Mouse (Mus musculus): ENCODE results near the gene Cacnb3. TPM values are rescaled to one million over a fixed set of nuclear protein-coding genes. Genes with fewer than 3 reads are reported as not detected.
A peak's percentile ranks its signal among the peaks of the same experiment; 100 is the strongest.

Cacnb3 gene
- polyA plus RNA-seq, 1 experiment from 2014 or later = 36.1 TPM

DNA sequence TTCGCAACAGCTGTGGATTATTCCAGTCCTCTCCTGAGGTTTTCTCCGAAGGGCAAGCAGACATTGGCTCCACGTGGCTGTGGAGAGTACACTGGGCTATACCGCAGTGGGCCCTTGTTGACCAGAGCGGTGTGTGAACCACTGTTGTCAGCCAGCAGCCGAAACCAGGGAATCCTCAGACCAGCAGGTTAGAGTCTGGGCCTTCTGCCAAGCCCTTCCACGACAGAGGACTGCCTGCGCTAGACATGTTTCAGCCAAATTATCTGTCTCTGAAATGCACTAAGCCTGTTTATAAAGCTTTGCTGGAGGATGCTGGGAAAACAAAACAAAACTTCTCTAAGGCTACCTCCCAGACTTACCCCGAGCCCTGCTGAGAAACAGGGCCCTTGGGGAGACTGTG lies 16.1 kb upstream of the Cacnb3 start:
- H3K27me3 ChIP-seq (ENCODE audit: low read depth, poor library complexity, severe bottlenecking) = peaks cover 38% of the 10 kb centered on the region
- 74% methylated on average over 9 of the region's 9 CpGs for WGBS
- H3K4me3 ChIP-seq = no peak overlapping the region
- no peaks in the 10 kb centered on the region for H3K36me3 ChIP-seq
- peaks cover 33% of the 10 kb centered on the region for H3K4me1 ChIP-seq
- no peak overlapping the region; the same call in 1 of the 2 replicates for H3K27ac ChIP-seq (replicated peaks)
- no peaks in the 10 kb centered on the region for H3K9me3 ChIP-seq (replicated peaks)
- DNase-seq (ENCODE audit: low spot score) = no peak

DNA sequence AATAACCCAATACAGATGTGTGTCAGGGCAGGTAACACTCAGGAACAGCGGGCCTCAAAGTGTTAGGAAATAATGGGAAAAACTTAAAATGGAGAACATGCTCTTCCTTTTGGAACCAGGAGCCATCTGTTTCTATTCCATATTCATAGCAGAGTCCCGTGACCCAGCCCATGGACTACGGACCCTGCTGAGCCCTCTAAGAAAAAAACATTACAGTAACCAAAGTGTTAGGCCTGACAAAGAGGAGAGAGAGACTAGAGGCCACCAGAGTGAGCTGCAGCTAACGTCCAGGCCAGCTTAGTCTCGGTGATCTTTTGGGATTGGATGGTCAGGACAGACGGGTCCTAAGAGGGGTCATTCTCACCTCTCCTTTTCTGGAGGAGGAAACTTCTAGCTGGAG lies 15.7 kb upstream of the Cacnb3 start:
- H3K27ac ChIP-seq (replicated peaks) = no peak overlapping the region
- 58% methylated on average over 6 of the region's 6 CpGs for WGBS
- H3K9me3 ChIP-seq (replicated peaks) = no peaks in the 10 kb centered on the region
- no peaks in the 10 kb centered on the region for H3K36me3 ChIP-seq
- DNase-seq (ENCODE audit: low spot score) = no peak
- peaks cover 37% of the 10 kb centered on the region for H3K27me3 ChIP-seq (ENCODE audit: low read depth, poor library complexity, severe bottlenecking)
- no peak overlapping the region for H3K4me3 ChIP-seq
- peaks cover 29% of the 10 kb centered on the region for H3K4me1 ChIP-seq

DNA sequence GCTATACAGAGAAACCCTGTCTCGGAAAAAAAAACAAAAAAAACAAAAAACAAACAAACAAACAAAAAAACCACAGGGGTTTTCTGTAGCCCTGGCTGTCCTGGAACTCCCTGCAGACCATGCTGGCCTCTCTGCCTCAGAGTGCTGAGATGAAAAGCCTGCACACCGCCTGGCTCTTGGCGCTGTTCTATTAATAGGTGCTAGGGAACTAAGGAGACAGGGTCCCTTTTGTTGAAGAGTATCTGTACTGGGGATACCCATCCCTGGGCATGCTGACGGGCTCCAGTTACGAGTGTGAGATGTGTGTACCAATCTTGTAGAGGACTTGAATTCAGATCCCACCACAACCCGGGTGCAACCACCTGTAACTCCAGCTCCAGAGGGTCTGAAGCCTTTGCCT lies 14.9 kb upstream of the Cacnb3 start:
- H3K4me1 ChIP-seq = peaks cover 25% of the 10 kb centered on the region
- no peak overlapping the region for H3K4me3 ChIP-seq
- no peaks in the 10 kb centered on the region for H3K9me3 ChIP-seq (replicated peaks)
- 69% methylated on average over 6 of the region's 6 CpGs for WGBS
- peaks cover 36% of the 10 kb centered on the region for H3K27me3 ChIP-seq (ENCODE audit: low read depth, poor library complexity, severe bottlenecking)
- no peak for DNase-seq (ENCODE audit: low spot score)
- no peak overlapping the region for H3K27ac ChIP-seq (replicated peaks)
- no peaks in the 10 kb centered on the region for H3K36me3 ChIP-seq

DNA sequence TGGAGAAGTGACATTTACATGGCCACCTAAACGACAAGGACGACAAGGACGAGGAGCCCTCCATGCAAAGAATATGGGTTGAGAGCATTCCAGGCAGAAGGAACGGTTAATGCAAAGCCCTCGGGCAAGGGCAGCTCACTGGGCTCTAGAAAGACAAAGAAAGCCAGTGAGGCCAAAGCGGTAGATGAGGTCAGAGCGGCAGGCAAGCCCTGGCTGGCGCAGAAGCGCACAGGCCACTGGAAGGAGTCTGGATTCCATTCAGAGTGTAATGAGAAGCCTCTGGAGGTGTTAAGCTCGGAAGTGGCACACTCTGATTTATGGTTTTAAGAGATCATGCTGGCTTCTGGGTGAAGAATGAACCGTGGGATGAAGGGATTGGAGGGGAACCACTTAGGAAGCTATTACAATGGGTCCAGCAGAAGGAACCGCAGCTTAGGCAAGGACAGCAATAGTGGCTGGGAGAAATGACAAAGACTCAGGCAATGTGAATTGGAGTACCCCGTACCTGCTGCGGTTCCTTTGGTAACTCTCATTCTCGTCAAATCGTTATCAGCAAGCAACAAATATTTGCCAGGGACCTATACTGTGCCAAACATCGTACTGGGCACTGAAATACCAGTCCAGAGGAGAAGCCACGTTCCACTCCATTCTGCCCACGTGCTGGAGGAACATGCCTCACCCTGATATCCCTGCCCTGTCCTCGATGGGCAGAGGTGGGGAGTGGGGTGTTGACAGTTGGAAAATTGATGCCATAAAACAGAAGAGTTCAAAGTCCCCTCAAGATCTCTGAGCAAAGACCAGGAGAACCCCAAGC lies 14.1 kb upstream of the Cacnb3 start:
- 51% methylated on average over 20 of the region's 20 CpGs for WGBS
- H3K27ac ChIP-seq (replicated peaks) = 0 out of 2 replicates have a peak overlapping the region, but pooled peaks have one; percentile 39
- no peaks in the 10 kb centered on the region for H3K9me3 ChIP-seq (replicated peaks)
- H3K4me3 ChIP-seq = peak overlapping the region; percentile 24; the same call in 1 of the 2 replicates
- H3K27me3 ChIP-seq (ENCODE audit: low read depth, poor library complexity, severe bottlenecking) = peaks cover 31% of the 10 kb centered on the region
- H3K36me3 ChIP-seq = no peaks in the 10 kb centered on the region
- H3K4me1 ChIP-seq = peaks cover 25% of the 10 kb centered on the region
- DNase-seq (ENCODE audit: low spot score) = no peak

DNA sequence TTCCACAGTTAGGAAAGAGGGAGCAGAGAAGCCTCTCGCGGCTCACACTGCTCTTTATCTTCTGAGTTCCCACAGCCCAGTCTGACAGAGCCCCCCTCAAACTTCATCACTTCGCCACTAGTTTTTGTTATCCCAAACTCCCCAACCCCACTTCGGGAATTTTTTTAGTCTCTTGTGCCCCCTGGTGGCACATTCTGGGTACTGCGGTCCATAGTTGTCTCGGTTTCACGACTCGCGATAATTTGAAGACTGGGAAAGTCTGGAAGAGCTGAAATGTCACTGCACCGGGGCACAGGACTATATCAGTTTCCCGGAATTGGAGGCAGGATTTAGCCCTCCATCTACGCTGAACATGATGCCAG lies 13.5 kb upstream of the Cacnb3 start:
- no peak overlapping the region for H3K27ac ChIP-seq (replicated peaks)
- no peaks in the 10 kb centered on the region for H3K36me3 ChIP-seq
- no peaks in the 10 kb centered on the region for H3K9me3 ChIP-seq (replicated peaks)
- peak; percentile 87 for DNase-seq (ENCODE audit: low spot score)
- peaks cover 32% of the 10 kb centered on the region for H3K27me3 ChIP-seq (ENCODE audit: low read depth, poor library complexity, severe bottlenecking)
- peak overlapping the region; percentile 24; the same call in 1 of the 2 replicates for H3K4me3 ChIP-seq
- 2% methylated on average over 12 of the region's 12 CpGs for WGBS
- peaks cover 26% of the 10 kb centered on the region for H3K4me1 ChIP-seq

DNA sequence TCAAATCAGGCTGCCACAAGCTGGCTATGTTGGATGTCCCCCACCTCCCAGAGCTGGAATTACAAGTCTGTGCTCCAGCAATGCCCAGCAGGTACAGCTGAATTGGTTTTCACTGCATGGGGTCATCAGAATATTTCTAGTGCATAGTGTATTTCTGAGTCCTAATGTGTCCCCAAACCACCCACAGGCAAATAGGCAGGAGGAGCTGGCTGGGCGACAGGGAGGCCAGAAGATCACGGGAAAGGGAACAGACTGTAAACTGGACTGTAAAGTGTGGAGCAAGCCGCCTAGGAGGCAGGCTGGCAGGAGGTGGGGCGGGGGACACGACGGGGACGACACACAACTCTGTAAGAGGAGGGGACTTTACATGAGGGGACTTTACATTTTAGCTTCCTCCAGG lies 8.4 kb upstream of the Cacnb3 start:
- Histone ChIP-seq H3K4me3 (no peak overlapping the region), H3K36me3 (no peaks in the 10 kb centered on the region), H3K4me1 (peaks cover 27% of the 10 kb centered on the region), H3K9me3 (replicated peaks) (no peaks in the 10 kb centered on the region), H3K27ac (replicated peaks) (no peak overlapping the region), H3K27me3 (ENCODE audit: low read depth, poor library complexity, severe bottlenecking) (peaks cover 45% of the 10 kb centered on the region)
- DNase-seq (ENCODE audit: low spot score) = no peak
- WGBS = 8% methylated on average over 7 of the region's 7 CpGs

DNA sequence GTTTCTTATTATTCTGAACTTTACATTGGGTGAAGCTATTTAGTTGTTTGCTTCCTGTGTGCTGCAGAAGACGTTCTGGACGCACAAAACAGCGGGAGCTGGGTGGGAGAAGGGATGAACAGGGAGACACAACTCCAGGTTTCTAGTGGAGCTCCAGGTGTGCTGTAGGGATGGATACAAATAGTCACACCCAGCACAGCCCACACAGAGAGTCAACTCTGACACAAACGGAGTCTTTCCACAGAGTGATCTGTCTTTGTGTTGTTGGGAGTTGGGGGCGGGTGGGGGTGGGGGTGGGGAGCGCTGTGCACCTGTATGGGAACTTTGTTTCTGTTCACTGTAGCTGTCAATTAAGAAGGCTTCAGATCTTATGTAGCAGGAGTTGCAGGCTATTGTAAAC lies 7.9 kb upstream of the Cacnb3 start:
- DNase-seq (ENCODE audit: low spot score) = no peak
- Histone ChIP-seq H3K27me3 (ENCODE audit: low read depth, poor library complexity, severe bottlenecking) (peaks cover 46% of the 10 kb centered on the region), H3K27ac (replicated peaks) (no peak overlapping the region), H3K9me3 (replicated peaks) (no peaks in the 10 kb centered on the region), H3K36me3 (no peaks in the 10 kb centered on the region), H3K4me3 (no peak overlapping the region), H3K4me1 (peaks cover 24% of the 10 kb centered on the region)
- WGBS = 18% methylated on average over 6 of the region's 6 CpGs

DNA sequence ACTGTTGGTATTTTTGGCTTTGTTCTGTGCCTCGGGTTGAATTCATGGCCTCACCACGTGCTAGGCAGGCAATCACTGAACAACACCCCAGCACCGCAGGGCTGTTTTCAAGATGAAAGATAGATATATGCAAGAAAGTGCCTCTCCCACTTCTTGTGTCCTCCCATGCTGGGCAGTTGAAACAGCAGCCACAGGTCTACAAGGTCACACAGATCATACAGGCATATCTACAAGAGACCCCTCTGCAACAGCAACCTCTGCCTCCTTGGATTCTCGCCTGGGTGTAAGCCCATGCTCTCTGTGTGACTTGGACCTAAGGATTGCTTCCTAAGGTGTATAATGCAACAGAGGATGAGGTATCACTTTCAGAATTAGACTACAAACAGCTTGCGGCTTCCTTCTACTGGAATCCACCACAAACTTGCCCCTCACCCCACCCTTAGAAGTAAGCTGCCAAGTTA lies 7.2 kb upstream of the Cacnb3 start:
- H3K4me3 ChIP-seq = no peak overlapping the region
- WGBS = 61% methylated on average over 5 of the region's 5 CpGs
- no peak overlapping the region for H3K27ac ChIP-seq (replicated peaks)
- no peaks in the 10 kb centered on the region for H3K36me3 ChIP-seq
- H3K27me3 ChIP-seq (ENCODE audit: low read depth, poor library complexity, severe bottlenecking) = peaks cover 48% of the 10 kb centered on the region
- peaks cover 28% of the 10 kb centered on the region for H3K4me1 ChIP-seq
- no peak for DNase-seq (ENCODE audit: low spot score)
- H3K9me3 ChIP-seq (replicated peaks) = no peaks in the 10 kb centered on the region

DNA sequence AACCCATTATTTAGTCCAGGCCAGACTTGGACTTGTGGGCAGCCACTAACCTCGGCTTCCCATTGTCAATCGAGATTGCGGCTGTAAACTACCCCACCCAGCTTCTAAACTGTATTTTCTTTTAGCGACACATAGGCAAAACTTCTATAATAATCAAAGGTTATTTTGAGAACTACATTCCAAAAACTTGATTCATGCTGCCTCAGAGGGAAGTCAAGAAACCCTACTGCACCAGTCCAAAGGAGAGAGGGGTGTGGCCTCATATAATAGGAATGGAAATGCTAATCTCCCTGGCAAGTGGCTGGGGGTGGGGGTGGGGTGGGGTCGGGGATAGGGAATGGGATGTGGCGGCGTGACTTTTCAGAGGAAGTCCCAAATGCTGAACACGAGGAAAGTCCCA lies 4.6 kb upstream of the Cacnb3 start:
- 40% methylated on average over 8 of the region's 8 CpGs for WGBS
- H3K9me3 ChIP-seq (replicated peaks) = no peaks in the 10 kb centered on the region
- peaks cover 68% of the 10 kb centered on the region for H3K27me3 ChIP-seq (ENCODE audit: low read depth, poor library complexity, severe bottlenecking)
- 0 out of 2 replicates have a peak overlapping the region, but pooled peaks have one; percentile 0 for H3K4me3 ChIP-seq
- DNase-seq (ENCODE audit: low spot score) = no peak
- no peak overlapping the region for H3K27ac ChIP-seq (replicated peaks)
- H3K4me1 ChIP-seq = peaks cover 54% of the 10 kb centered on the region
- H3K36me3 ChIP-seq = no peaks in the 10 kb centered on the region

DNA sequence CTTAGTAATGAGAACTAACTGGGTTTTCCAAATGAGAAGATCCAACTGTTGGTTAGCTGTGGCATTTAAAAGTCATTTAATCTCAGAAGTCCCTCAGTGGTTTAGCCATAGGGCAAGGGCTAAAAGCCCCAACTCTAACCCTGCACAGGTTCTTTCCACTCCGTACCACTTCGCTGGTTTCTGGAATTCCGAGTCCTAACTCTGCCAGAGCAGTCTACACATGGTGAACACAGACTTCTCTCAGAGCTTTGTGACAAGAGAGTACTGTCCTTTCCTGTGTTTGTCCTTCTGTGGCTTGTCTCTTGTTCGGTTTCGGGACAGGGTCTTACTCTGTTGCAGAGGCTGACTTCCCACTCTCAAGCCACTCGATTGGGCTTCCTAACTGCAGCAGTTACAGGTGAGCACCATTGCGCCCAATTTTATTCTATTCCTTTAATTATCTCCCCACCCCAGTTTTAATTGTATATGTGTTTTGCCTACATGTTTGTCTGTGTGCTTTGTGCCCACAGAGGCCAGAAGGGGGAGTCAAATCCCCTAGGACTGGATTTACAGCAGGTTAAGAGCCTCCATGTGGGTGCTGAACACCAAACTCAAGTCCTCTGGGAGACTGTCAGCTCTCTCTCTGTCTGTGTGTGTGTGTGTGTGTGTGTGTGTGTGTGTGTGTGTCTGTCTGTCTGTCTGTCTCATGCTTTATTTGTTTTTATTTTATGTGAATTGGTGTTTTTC lies 4.0 kb upstream of the Cacnb3 start:
- peaks cover 74% of the 10 kb centered on the region for H3K27me3 ChIP-seq (ENCODE audit: low read depth, poor library complexity, severe bottlenecking)
- H3K4me3 ChIP-seq = 0 out of 2 replicates have a peak overlapping the region, but pooled peaks have one; percentile 0
- H3K27ac ChIP-seq (replicated peaks) = no peak overlapping the region
- H3K9me3 ChIP-seq (replicated peaks) = no peaks in the 10 kb centered on the region
- 75% methylated on average over 7 of the region's 7 CpGs for WGBS
- peaks cover 60% of the 10 kb centered on the region for H3K4me1 ChIP-seq
- no peaks in the 10 kb centered on the region for H3K36me3 ChIP-seq
- no peak for DNase-seq (ENCODE audit: low spot score)

DNA sequence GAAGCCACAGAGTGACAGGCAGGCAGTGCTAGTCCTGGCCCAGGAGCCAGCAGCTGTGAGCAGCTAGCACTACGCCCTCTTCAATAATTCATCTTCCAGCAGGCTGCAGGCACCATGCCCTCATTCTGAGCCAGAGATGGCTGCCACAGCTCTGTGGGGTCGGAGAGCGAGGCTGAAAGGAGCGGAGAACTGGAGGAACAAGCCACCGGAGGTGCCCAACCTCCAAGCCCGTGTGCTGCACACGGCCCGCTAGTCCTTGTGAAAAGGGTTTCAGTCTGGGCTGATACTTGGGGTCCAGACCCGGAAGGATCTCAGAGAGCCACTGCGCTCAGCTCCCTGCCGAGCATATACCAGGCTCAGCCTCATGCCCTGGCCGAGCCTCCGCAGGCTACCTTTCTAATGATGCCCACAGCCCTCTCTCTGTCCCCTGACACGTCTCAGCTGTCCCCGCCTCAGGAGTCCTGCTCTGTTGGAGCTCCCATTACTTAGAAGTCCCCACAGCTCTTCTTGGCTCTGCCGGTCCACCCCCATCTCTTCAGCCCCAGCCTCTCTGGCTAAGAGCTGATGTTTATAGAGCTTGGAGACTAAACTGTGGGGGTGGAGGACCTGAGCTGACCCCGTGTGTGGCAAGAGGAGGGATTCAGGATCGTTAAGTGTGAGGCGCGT lies 1.9 kb upstream of the Cacnb3 start:
- H3K4me1 ChIP-seq = peaks cover 70% of the 10 kb centered on the region
- 14% methylated on average over 20 of the region's 20 CpGs for WGBS
- peak overlapping the region; percentile 38 for H3K4me3 ChIP-seq
- DNase-seq (ENCODE audit: low spot score) = peak; percentile 53
- H3K27me3 ChIP-seq (ENCODE audit: low read depth, poor library complexity, severe bottlenecking) = peaks cover 76% of the 10 kb centered on the region
- no peaks in the 10 kb centered on the region for H3K9me3 ChIP-seq (replicated peaks)
- no peaks in the 10 kb centered on the region for H3K36me3 ChIP-seq
- peak overlapping the region; percentile 77 for H3K27ac ChIP-seq (replicated peaks)

DNA sequence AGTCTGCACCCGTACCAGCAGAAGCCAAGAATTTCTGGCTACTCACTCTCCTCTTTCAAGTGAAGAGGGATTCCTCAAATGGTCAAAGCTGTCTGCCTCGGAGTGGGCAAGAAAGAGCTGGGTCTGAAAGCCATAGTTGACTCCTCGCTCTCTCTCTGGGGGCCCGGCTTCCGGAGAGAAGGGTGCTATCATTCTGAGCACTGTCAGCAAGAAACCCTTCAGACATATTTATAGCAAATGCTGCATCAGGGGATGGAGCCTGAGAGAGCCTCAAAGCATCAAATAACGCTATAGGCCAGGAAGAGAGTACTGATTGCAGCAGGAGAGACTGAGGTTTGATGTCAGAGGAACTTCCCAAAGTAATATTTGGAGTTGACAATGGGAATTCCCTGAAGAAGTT lies 1.2 kb upstream of the Cacnb3 start:
- Histone ChIP-seq H3K4me3 (no peak overlapping the region), H3K4me1 (peaks cover 77% of the 10 kb centered on the region), H3K27me3 (ENCODE audit: low read depth, poor library complexity, severe bottlenecking) (peaks cover 80% of the 10 kb centered on the region), H3K27ac (replicated peaks) (peak overlapping the region; percentile 77), H3K36me3 (no peaks in the 10 kb centered on the region), H3K9me3 (replicated peaks) (no peaks in the 10 kb centered on the region)
- 62% methylated on average over 6 of the region's 6 CpGs for WGBS
- DNase-seq (ENCODE audit: low spot score) = no peak

All from midbrain, embryonic 10.5 days (tissue).